Mouse (Mus musculus): ENCODE data around the gene Ivd. TPM values are rescaled to one million over a fixed set of nuclear protein-coding genes. Genes with fewer than 3 reads are reported as not detected.
A peak's percentile ranks its signal among the peaks of the same experiment; 100 is the strongest.

The Ivd gene
- total RNA-seq, 2 experiments from 2014 or later: 29.6 to 37.4 TPM

- no peak for ATAC-seq (replicated peaks; ENCODE audit: poor library complexity)
Measured at GRCm38 (mm10) chr2:118906118-118906492, 44.4 kb downstream of the Ivd start.

DNA sequence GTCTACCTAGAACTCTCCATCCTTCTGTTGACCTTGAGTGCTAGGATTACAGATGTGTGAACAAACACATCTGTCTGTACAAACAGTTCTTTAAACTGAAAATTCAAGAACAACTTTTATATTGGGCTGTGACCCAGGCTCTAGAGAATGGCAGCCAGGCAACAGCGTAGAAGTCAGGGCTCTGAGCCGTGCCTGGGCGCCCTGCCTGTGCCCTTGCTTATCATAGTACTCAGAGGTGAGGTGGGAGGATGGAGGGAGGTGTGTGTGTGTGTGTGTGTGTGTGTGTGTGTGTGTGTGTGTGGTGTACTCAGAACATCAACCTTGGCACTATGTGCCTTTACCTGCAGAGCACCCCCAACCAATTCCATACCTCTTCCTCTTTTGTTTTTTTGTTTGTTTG lies 46.0 kb downstream of the Ivd start:
- ATAC-seq (replicated peaks; ENCODE audit: poor library complexity): no peak

GRCm38 (mm10) chr2:118909151-118909550 lies 47.4 kb downstream of the Ivd start:
- ATAC-seq (replicated peaks; ENCODE audit: poor library complexity): no peak

GRCm38 (mm10) chr2:118910605-118911278 lies 49.0 kb downstream of the Ivd start:
- ATAC-seq (replicated peaks; ENCODE audit: poor library complexity): no peak

- ATAC-seq (replicated peaks; ENCODE audit: poor library complexity): no peak
Measured at GRCm38 (mm10) chr2:118912706-118913105, 51.0 kb downstream of the Ivd start.

DNA sequence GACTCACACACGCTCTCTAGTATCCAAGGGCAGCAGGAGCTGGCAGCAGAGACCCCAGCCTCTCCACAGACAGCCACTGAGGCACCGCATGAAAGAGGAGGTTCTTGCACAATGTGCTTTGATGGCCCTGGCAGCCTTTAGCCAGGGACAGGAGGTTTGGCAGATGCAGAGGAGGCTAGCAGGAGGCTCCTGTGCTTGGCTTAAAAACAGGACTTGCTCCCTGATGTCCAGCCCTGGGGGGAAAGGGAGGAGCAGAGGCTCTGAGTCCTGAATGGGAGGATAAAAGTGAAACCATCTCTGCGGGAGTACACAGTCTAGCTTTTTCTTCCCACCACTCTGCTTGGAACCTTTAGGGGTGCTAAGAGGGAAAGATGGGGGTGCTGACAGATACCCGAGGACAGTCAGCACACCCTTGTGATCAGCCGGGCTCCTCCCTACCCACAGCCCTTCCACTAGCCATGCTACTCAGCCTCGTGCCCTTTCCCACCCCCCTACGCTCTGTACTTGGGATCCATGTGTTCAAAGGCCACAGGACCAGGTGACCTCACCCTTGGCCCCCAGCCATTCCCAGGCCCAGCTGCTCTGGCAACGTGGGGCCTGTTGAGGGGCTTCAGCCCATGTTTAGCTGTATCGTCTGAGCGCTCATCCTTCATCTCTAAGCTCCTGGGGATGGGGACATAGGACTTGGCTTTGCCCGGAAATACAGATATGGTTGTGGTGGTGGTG lies 52.0 kb downstream of the Ivd start:
- no peak for ATAC-seq (replicated peaks; ENCODE audit: poor library complexity)

DNA sequence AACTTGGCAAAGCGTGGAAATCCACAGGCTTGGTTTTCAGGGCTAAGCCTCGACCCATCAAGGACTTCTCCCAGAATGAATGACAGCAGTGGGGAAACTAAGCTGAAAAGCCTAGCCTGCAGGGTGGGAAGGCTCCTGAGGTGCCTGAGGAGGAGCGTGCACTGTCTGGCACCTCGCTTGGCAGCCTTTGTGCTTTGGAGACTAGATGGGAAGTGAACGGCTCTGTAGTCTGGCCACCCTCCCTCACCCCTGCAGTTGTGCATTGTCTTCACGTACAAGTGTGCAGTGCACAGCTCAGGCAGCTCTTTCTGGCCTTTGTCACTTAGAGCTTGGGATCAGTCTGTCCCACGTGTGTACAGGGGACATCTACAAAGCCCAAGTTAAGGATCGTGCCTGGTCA lies 52.9 kb downstream of the Ivd start:
- ATAC-seq (replicated peaks; ENCODE audit: poor library complexity): no peak

DNA sequence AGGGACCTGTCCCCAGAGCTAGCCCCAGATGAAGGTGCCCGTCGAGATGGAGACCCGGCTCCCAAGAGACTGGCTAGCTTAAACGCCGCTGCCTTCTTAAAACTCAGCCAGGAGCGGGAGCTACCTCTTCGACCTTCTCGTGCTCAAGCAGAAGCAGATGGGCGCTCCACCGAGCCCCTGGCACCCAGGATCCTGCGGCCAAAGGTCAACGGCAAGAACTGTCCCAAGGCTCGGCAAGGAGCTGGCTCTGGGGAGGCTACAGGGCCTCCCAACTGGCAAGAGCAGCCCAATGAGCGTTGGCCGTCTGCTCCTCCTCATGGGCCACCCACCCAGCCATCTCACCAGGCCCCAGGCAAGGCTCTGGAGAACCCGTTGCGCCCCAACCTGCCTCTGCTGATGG lies 54.7 kb downstream of the Ivd start:
- ATAC-seq (replicated peaks; ENCODE audit: poor library complexity): no peak

- ATAC-seq (replicated peaks; ENCODE audit: poor library complexity): no peak
Measured at GRCm38 (mm10) chr2:118918543-118918942, 56.8 kb downstream of the Ivd start.

GRCm38 (mm10) chr2:118920428-118920827 lies 58.7 kb downstream of the Ivd start:
- no peak for ATAC-seq (replicated peaks; ENCODE audit: poor library complexity)

- no peak for ATAC-seq (replicated peaks; ENCODE audit: poor library complexity)
Measured at GRCm38 (mm10) chr2:118925952-118926351, 64.2 kb downstream of the Ivd start.

GRCm38 (mm10) chr2:118926361-118926997 lies 64.7 kb downstream of the Ivd start, which contains the start of gene Chst14:
Gene Chst14, plus strand, starts transcription at chr2:118926496.
- ATAC-seq (replicated peaks; ENCODE audit: poor library complexity): peak; percentile 90

DNA sequence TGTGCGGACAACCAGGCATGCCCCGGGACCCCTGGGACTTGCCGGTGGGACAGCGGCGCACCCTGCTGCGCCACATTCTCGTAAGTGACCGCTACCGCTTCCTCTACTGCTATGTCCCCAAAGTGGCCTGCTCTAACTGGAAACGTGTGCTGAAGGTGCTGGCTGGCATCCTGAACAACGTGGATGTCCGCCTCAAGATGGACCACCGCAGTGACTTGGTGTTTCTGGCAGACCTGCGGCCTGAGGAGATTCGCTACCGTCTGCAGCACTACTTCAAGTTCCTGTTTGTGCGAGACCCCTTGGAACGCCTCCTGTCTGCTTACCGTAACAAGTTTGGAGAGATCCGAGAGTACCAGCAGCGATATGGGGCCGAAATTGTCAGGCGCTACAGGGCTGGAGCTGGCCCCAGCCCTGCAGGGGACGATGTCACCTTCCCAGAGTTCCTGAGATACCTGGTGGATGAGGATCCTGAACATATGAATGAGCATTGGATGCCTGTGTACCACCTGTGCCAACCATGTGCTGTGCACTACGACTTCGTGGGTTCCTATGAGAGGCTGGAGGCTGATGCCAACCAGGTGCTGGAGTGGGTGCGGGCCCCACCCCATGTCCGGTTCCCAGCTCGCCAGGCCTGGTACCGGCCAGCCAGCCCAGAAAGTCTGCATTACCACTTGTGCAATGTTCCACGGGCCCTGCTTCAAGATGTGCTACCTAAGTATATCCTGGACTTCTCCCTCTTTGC lies 65.4 kb downstream of the Ivd start:
- ATAC-seq (replicated peaks; ENCODE audit: poor library complexity): peak; percentile 28

Other genes starting within 250 kb of the Ivd start
- gene Pak6, start 198.7 kb upstream of the Ivd start, total RNA-seq (2015): 0.07 and 0.17 TPM in 2 replicates
- gene Pak6, start 198.7 kb upstream of the Ivd start, total RNA-seq (2017): 0.21 and 0.61 TPM in 2 replicates
- 0.61 and 0.89 TPM in 2 replicates for gene Ankrd63, start 158.0 kb upstream of the Ivd start, total RNA-seq (2015)
- gene Ankrd63, start 158.0 kb upstream of the Ivd start, total RNA-seq (2017): 0.33 and 0.84 TPM in 2 replicates
- gene Plcb2, start 133.5 kb upstream of the Ivd start, total RNA-seq (2015): 71.2 and 80.9 TPM in 2 replicates
- 61.1 and 70.4 TPM in 2 replicates for gene Plcb2, start 133.5 kb upstream of the Ivd start, total RNA-seq (2017)
- gene Inafm2, start 116.2 kb upstream of the Ivd start, total RNA-seq (2015): 27.9 and 29.6 TPM in 2 replicates
- 17.9 and 20.3 TPM in 2 replicates for gene Inafm2, start 116.2 kb upstream of the Ivd start, total RNA-seq (2017)
- gene Ccdc9b, start 99.3 kb upstream of the Ivd start, total RNA-seq (2015): 0.07 and 0.25 TPM in 2 replicates
- 0.42 and 0.47 TPM in 2 replicates for gene Ccdc9b, start 99.3 kb upstream of the Ivd start, total RNA-seq (2017)
- not detected in 2 replicates for gene Phgr1, start 89.2 kb upstream of the Ivd start, total RNA-seq (2015)
- gene Phgr1, start 89.2 kb upstream of the Ivd start, total RNA-seq (2017): not detected in 2 replicates
- not detected in 2 replicates for gene Disp2, start 82.2 kb upstream of the Ivd start, total RNA-seq (2015)
- gene Disp2, start 82.2 kb upstream of the Ivd start, total RNA-seq (2017): not detected in 2 replicates
- 50.8 and 55.8 TPM in 2 replicates for gene Knstrn, start 48.0 kb upstream of the Ivd start, total RNA-seq (2015)
- 215 and 245 TPM in 2 replicates for gene Knstrn, start 48.0 kb upstream of the Ivd start, total RNA-seq (2017)
- 6.0 and 6.5 TPM in 2 replicates for gene Bahd1, start 38.4 kb downstream of the Ivd start, total RNA-seq (2015)
- gene Bahd1, start 38.4 kb downstream of the Ivd start, total RNA-seq (2017): 4.9 and 7.1 TPM in 2 replicates
- 4.6 and 5.7 TPM in 2 replicates for gene Chst14, start 64.5 kb downstream of the Ivd start, total RNA-seq (2015)
- gene Chst14, start 64.5 kb downstream of the Ivd start, total RNA-seq (2017): 1.5 and 4.7 TPM in 2 replicates
- gene Ccdc32, start 167.4 kb downstream of the Ivd start, total RNA-seq (2015): 10.4 and 12.7 TPM in 2 replicates
- gene Ccdc32, start 167.4 kb downstream of the Ivd start, total RNA-seq (2017): 15.2 and 16.2 TPM in 2 replicates
- 13.0 and 14.6 TPM in 2 replicates for gene Rpusd2, start 172.8 kb downstream of the Ivd start, total RNA-seq (2015)
- gene Rpusd2, start 172.8 kb downstream of the Ivd start, total RNA-seq (2017): 16.0 and 17.6 TPM in 2 replicates
- 58.2 and 69.4 TPM in 2 replicates for gene Knl1, start 185.2 kb downstream of the Ivd start, total RNA-seq (2015)
- 55.3 and 78.8 TPM in 2 replicates for gene Knl1, start 185.2 kb downstream of the Ivd start, total RNA-seq (2017)

Measured in megakaryocyte progenitor cell, adult 5-6 weeks (primary cell).